Mouse (Mus musculus) liver, embryonic 15.5 days (tissue): ENCODE results near the gene Nmnat3. TPM values are rescaled to one million over a fixed set of nuclear protein-coding genes. Genes with fewer than 3 reads are reported as not detected.

ENCODE experiments used
- ATAC-seq: fragments of 200-750 bp; cut with Nextera tagmentation; 2 replicates; pipeline ENCODE4 v1.8.0; 2017; ENCODE audit warnings: moderate number of reproducible peaks, mild to moderate bottlenecking, moderate library complexity; ENCODE audit not compliant: insufficient read depth
- H3K27ac ChIP-seq: fragments of 300-500 bp; sonication (generic); replicated peaks from 2 replicates; pipeline ENCODE4 v1.5.1; 2015; ENCODE audit warnings: mild to moderate bottlenecking, inconsistent platforms
- H3K27me3 ChIP-seq: fragments of 300-500 bp; sonication (generic); 2 replicates; pipeline ENCODE4 v1.6.1; 2015; ENCODE audit warnings: mild to moderate bottlenecking, inconsistent platforms
- H3K36me3 ChIP-seq: fragments of 300-500 bp; sonication (generic); replicated peaks from 2 replicates; pipeline ENCODE4 v1.6.1; 2015; ENCODE audit warnings: moderate library complexity, mild to moderate bottlenecking, inconsistent platforms
- H3K4me1 ChIP-seq: fragments of 300-500 bp; sonication (generic); replicated peaks from 2 replicates; pipeline ENCODE4 v1.6.1; 2015; ENCODE audit warnings: inconsistent platforms
- H3K4me2 ChIP-seq: fragments of 300-500 bp; sonication (generic); 2 replicates; pipeline ENCODE4 v1.6.1; 2015; ENCODE audit warnings: moderate library complexity, mild to moderate bottlenecking, inconsistent platforms
- H3K4me3 ChIP-seq: fragments of 300-500 bp; sonication (generic); replicated peaks from 2 replicates; pipeline ENCODE4 v1.5.1; 2015; ENCODE audit warnings: mild to moderate bottlenecking, inconsistent platforms
- H3K9ac ChIP-seq: fragments of 300-500 bp; sonication (generic); 2 replicates; pipeline ENCODE4 v1.6.1; 2015; ENCODE audit warnings: moderate library complexity, mild to moderate bottlenecking, inconsistent platforms
- H3K9me3 ChIP-seq: fragments of 300-500 bp; sonication (generic); replicated peaks from 2 replicates; pipeline ENCODE4 v1.6.1; 2016; ENCODE audit warnings: inconsistent platforms
- WGBS: fragments of 180-500 bp; shearing (Covaris S2); methylation state at CpG from one replicate; pipeline ENCODE4 v1.1.7; 2015; ENCODE audit warnings: mixed read lengths; ENCODE audit not compliant: insufficient replicate concordance; 5-methylcytosine and 5-hydroxymethylcytosine counted together
- polyA plus RNA-seq: library from polyadenylated mRNA; unstranded; fragments of >200 nt; fragmentation: Nextera tagmentation; extraction: Ambion mirVana; gene quantifications from 2 replicates; pipeline ENCODE4 v1.2.1, GENCODE M21; 2015

Gene Nmnat3
- polyA plus RNA-seq, 1 experiment from 2014 or later: 28.6 TPM

GRCm38 (mm10) chr9:98337881-98338769 is 50.9 kb downstream of the Nmnat3 start:
- H3K4me3 ChIP-seq: no peak overlapping the region
- no peak overlapping the region for H3K4me2 ChIP-seq
- H3K4me1 ChIP-seq: no peaks in the 10 kb centered on the region; the same call in none of the 2 replicates
- H3K27ac ChIP-seq: no peak overlapping the region
- H3K27me3 ChIP-seq: no peaks in the 10 kb centered on the region
- WGBS: 77% methylated on average over 15 of the region's 15 CpGs
- no peak for ATAC-seq
- no peaks in the 10 kb centered on the region for H3K9me3 ChIP-seq
- H3K36me3 ChIP-seq: peaks cover 22% of the 10 kb centered on the region
- no peak overlapping the region for H3K9ac ChIP-seq

- Histone ChIP-seq H3K4me3 (no peak overlapping the region), H3K9ac (no peak overlapping the region), H3K4me2 (no peak overlapping the region), H3K27me3 (no peaks in the 10 kb centered on the region), H3K4me1 (no peaks in the 10 kb centered on the region; the same call in none of the 2 replicates), H3K27ac (no peak overlapping the region), H3K9me3 (no peaks in the 10 kb centered on the region), H3K36me3 (peaks cover 22% of the 10 kb centered on the region)
- WGBS: 92% methylated on average over 4 of the region's 4 CpGs
- no peak for ATAC-seq
Measured at GRCm38 (mm10) chr9:98339971-98340370, 52.7 kb downstream of the Nmnat3 start.

GRCm38 (mm10) chr9:98340427-98340826 is 53.2 kb downstream of the Nmnat3 start:
- no peak overlapping the region for H3K27ac ChIP-seq
- no peak overlapping the region for H3K4me2 ChIP-seq
- H3K36me3 ChIP-seq: peaks cover 17% of the 10 kb centered on the region
- ATAC-seq: no peak
- no peak overlapping the region for H3K9ac ChIP-seq
- H3K9me3 ChIP-seq: no peaks in the 10 kb centered on the region
- no peaks in the 10 kb centered on the region for H3K27me3 ChIP-seq
- WGBS: 82% methylated on average over 4 of the region's 4 CpGs
- H3K4me3 ChIP-seq: no peak overlapping the region
- no peaks in the 10 kb centered on the region; the same call in none of the 2 replicates for H3K4me1 ChIP-seq

- no peaks in the 10 kb centered on the region for H3K9me3 ChIP-seq
- no peaks in the 10 kb centered on the region; the same call in 1 of the 2 replicates for H3K4me1 ChIP-seq
- H3K9ac ChIP-seq: no peak overlapping the region
- H3K4me2 ChIP-seq: no peak overlapping the region
- H3K27me3 ChIP-seq: no peaks in the 10 kb centered on the region
- H3K27ac ChIP-seq: no peak overlapping the region
- peaks cover 46% of the 10 kb centered on the region for H3K36me3 ChIP-seq
- ATAC-seq: no peak
- no peak overlapping the region for H3K4me3 ChIP-seq
- WGBS: 37% methylated on average over 1 of the region's 1 CpGs
Measured at GRCm38 (mm10) chr9:98345840-98346239, 58.6 kb downstream of the Nmnat3 start.

GRCm38 (mm10) chr9:98346240-98346639 is 59.0 kb downstream of the Nmnat3 start:
- Histone ChIP-seq H3K36me3 (peaks cover 44% of the 10 kb centered on the region), H3K4me2 (no peak overlapping the region), H3K4me3 (no peak overlapping the region), H3K27ac (no peak overlapping the region), H3K9ac (no peak overlapping the region), H3K4me1 (no peaks in the 10 kb centered on the region; the same call in 1 of the 2 replicates), H3K9me3 (no peaks in the 10 kb centered on the region), H3K27me3 (no peaks in the 10 kb centered on the region)
- ATAC-seq: no peak
- WGBS: 80% methylated on average over 4 of the region's 4 CpGs

GRCm38 (mm10) chr9:98347021-98347420 is 59.8 kb downstream of the Nmnat3 start:
- Histone ChIP-seq H3K27ac (no peak overlapping the region), H3K36me3 (peaks cover 41% of the 10 kb centered on the region), H3K4me1 (no peaks in the 10 kb centered on the region), H3K9ac (no peak overlapping the region), H3K4me2 (no peak overlapping the region), H3K4me3 (no peak overlapping the region), H3K9me3 (no peaks in the 10 kb centered on the region), H3K27me3 (no peaks in the 10 kb centered on the region)
- ATAC-seq: no peak
- WGBS: 88% methylated on average over 3 of the region's 3 CpGs

GRCm38 (mm10) chr9:98350318-98351144 is 63.3 kb downstream of the Nmnat3 start:
- Histone ChIP-seq H3K9ac (no peak overlapping the region), H3K4me1 (no peaks in the 10 kb centered on the region), H3K36me3 (peaks cover 41% of the 10 kb centered on the region), H3K27me3 (no peaks in the 10 kb centered on the region), H3K9me3 (no peaks in the 10 kb centered on the region), H3K4me3 (no peak overlapping the region), H3K4me2 (no peak overlapping the region), H3K27ac (no peak overlapping the region)
- WGBS: 38% methylated on average over 4 of the region's 4 CpGs
- ATAC-seq: no peak

GRCm38 (mm10) chr9:98352332-98352731 is 65.1 kb downstream of the Nmnat3 start:
- Histone ChIP-seq H3K4me3 (no peak overlapping the region), H3K4me2 (no peak overlapping the region), H3K4me1 (no peaks in the 10 kb centered on the region), H3K27me3 (no peaks in the 10 kb centered on the region), H3K9ac (no peak overlapping the region), H3K9me3 (no peaks in the 10 kb centered on the region), H3K36me3 (peaks cover 33% of the 10 kb centered on the region), H3K27ac (no peak overlapping the region)
- ATAC-seq: no peak
- WGBS: 65% methylated on average over 6 of the region's 6 CpGs

GRCm38 (mm10) chr9:98354919-98355318 is 67.7 kb downstream of the Nmnat3 start:
- no peak overlapping the region for H3K27ac ChIP-seq
- no peak overlapping the region for H3K4me3 ChIP-seq
- WGBS: 88% methylated on average over 3 of the region's 3 CpGs
- no peaks in the 10 kb centered on the region for H3K9me3 ChIP-seq
- no peak overlapping the region for H3K4me2 ChIP-seq
- ATAC-seq: no peak
- no peaks in the 10 kb centered on the region for H3K4me1 ChIP-seq
- no peaks in the 10 kb centered on the region for H3K27me3 ChIP-seq
- peaks cover 24% of the 10 kb centered on the region; the same call in 1 of the 2 replicates for H3K36me3 ChIP-seq
- no peak overlapping the region for H3K9ac ChIP-seq

GRCm38 (mm10) chr9:98361047-98361446 is 73.8 kb downstream of the Nmnat3 start:
- no peak overlapping the region for H3K9ac ChIP-seq
- H3K4me2 ChIP-seq: no peak overlapping the region
- H3K27ac ChIP-seq: no peak overlapping the region
- H3K4me3 ChIP-seq: no peak overlapping the region
- ATAC-seq: no peak
- no peaks in the 10 kb centered on the region; the same call in 1 of the 2 replicates for H3K4me1 ChIP-seq
- no peaks in the 10 kb centered on the region for H3K9me3 ChIP-seq
- no peaks in the 10 kb centered on the region for H3K27me3 ChIP-seq
- H3K36me3 ChIP-seq: peaks cover 29% of the 10 kb centered on the region
- WGBS: 49% methylated on average over 3 of the region's 3 CpGs

GRCm38 (mm10) chr9:98366075-98366474 is 78.8 kb downstream of the Nmnat3 start:
- H3K36me3 ChIP-seq: peaks cover 44% of the 10 kb centered on the region
- H3K27me3 ChIP-seq: no peaks in the 10 kb centered on the region
- no peaks in the 10 kb centered on the region; the same call in 1 of the 2 replicates for H3K4me1 ChIP-seq
- H3K9me3 ChIP-seq: no peaks in the 10 kb centered on the region
- no peak overlapping the region for H3K27ac ChIP-seq
- no peak overlapping the region for H3K9ac ChIP-seq
- no peak for ATAC-seq
- H3K4me3 ChIP-seq: no peak overlapping the region
- 67% methylated on average over 8 of the region's 8 CpGs for WGBS
- no peak overlapping the region for H3K4me2 ChIP-seq
